Mouse (Mus musculus) brain, embryonic 18.5 days (tissue): ENCODE measurements around the gene Eed.

Experiments used
- DNase-seq: peaks from one replicate; pipeline ENCODE4 v3.0.0-alpha.2; 2012; ENCODE audit warnings: low read depth, low spot score

The Eed gene

GRCm38 (mm10) chr7:89981557-89981956 is 774 bp upstream of the Eed start:
- DNase-seq, result no peak

GRCm38 (mm10) chr7:89980133-89980484 is 674 bp downstream of the Eed start:
- no peak for DNase-seq

- no peak for DNase-seq
Observed at GRCm38 (mm10) chr7:89979432-89980130, 1.2 kb downstream of the Eed start.

GRCm38 (mm10) chr7:89976796-89977195 is 4.0 kb downstream of the Eed start:
- DNase-seq, result no peak

- no peak for DNase-seq
Observed at GRCm38 (mm10) chr7:89975571-89975970, 5.2 kb downstream of the Eed start.

- DNase-seq, result no peak
Observed at GRCm38 (mm10) chr7:89967235-89967634, 13.5 kb downstream of the Eed start.

GRCm38 (mm10) chr7:89966771-89967170 is 14.0 kb downstream of the Eed start:
- DNase-seq, result no peak

GRCm38 (mm10) chr7:89963135-89963534 is 17.6 kb downstream of the Eed start:
- no peak for DNase-seq

GRCm38 (mm10) chr7:89957300-89957699 is 23.5 kb downstream of the Eed start:
- no peak for DNase-seq

- DNase-seq, result no peak
Observed at GRCm38 (mm10) chr7:89954261-89954660, 26.5 kb downstream of the Eed start.

- DNase-seq, result no peak
Observed at GRCm38 (mm10) chr7:89949403-89949802, 31.4 kb downstream of the Eed start.

GRCm38 (mm10) chr7:89948026-89948425 is 32.8 kb downstream of the Eed start:
- no peak for DNase-seq

- DNase-seq, result peak; percentile 92
Observed at GRCm38 (mm10) chr7:89940571-89941463, 40.0 kb downstream of the Eed start, which contains the start of gene Hikeshi. Gene Hikeshi (minus strand): TSS chr7:89941204.

GRCm38 (mm10) chr7:89939497-89940353 is 41.1 kb downstream of the Eed start:
- DNase-seq, result no peak

- DNase-seq, result no peak
Observed at GRCm38 (mm10) chr7:89923441-89924180, 57.2 kb downstream of the Eed start.

GRCm38 (mm10) chr7:89917776-89918175 is 63.0 kb downstream of the Eed start:
- DNase-seq, result no peak

- DNase-seq, result no peak
Observed at GRCm38 (mm10) chr7:89916711-89917110, 64.1 kb downstream of the Eed start.

GRCm38 (mm10) chr7:89913432-89914158 is 67.2 kb downstream of the Eed start:
- no peak for DNase-seq

- no peak for DNase-seq
Observed at GRCm38 (mm10) chr7:89912356-89912755, 68.4 kb downstream of the Eed start.

- DNase-seq, result no peak
Observed at GRCm38 (mm10) chr7:89909711-89910110, 71.1 kb downstream of the Eed start.
